Mouse (Mus musculus): ENCODE measurements at regions not wholly inside any gene's neighbourhood (a gene's known extent, or its start where the extent isn't known, plus 50 kb on each side); places are given as distances from the start of the nearest gene placed in this dataset.
"Not testable (repeated sequence)": the region's sequence is repeated elsewhere in the genome, so short reads cannot be mapped to it uniquely, and the experiment has no call there.

DNA sequence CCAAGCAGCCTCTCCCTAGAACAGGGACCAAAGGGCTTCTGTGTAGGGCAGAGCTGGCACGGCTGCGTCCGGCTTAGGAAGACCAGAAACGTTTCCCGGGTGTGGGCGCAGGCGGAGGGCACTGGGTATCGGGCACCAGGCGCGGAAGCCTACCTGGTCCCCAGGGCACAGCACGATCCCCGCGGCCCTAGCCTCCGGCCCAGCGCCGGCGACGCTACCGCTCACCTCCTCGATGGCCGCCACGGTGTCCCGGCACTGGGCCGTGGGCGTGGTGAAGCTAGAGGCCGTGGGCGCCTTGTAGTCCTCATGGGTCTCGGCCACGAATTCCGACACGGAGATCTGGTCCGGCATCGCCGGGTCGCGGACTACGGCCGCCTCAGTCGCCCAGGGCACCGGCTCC lies 175.1 kb upstream of the Asap2 start:
- TF ChIP-seq CTCF, POLR2A (IDR thresholded peaks at IDR 0.05; ENCODE audit: extremely low read depth, insufficient read depth, low read length): not testable (repeated sequence)

Data from cortical plate, adult 2 months (tissue).